25 mouse cellular contexts compared by ENCODE assay signal in the genomic region with DNA sequence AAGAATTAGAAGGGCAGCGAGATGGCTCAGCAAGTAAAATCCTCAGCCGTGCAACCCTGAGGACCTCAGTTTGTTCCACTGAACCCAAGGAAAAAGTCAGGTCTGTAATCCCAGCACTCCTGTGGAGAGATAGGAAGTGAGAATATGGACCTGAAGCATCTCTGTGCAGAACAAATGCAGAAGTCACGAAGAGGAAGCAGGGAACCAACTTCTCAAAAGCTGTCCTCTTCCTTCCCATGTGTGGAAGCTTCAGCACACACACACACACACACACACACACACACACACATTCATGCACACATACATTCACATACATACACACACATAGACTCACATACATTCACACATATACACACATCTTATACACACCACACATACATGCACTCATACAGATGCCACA. TPM values are rescaled to one million over a fixed set of nuclear protein-coding genes. Genes with fewer than 3 reads are reported as not detected.
DNase-seq lines count a peak whose midpoint lies in the region; ATAC-seq lines count a peak whose summit lies in the region.
"Had no signal": no experiment of that assay in that cellular context is flagged by ENCODE, and none has a peak within 500 bp of the region (broad histone marks: within the 10 kb centered on the region; RNA-seq: fewer than 3 reads in every experiment).

No protein-coding gene starts in this region.

- H3K36me3 ChIP-seq in heart, embryonic 10.5 days: no peaks in the 10 kb centered on the region
- H3K36me3 ChIP-seq: embryonic facial prominence, embryonic 10.5 days; embryonic facial prominence, embryonic 12.5 days; forebrain, embryonic 15.5 days had no signal

- 76% methylated on average over 3 of the region's 3 CpGs for WGBS in heart, embryonic 10.5 days

- H3K4me1 ChIP-seq in heart, embryonic 10.5 days: no peaks in the 10 kb centered on the region
- H3K4me1 ChIP-seq: embryonic facial prominence, embryonic 10.5 days; embryonic facial prominence, embryonic 12.5 days had no signal

- peak; percentile 58 for ATAC-seq in common myeloid progenitor, adult 5-6 weeks (replicated peaks; ENCODE audit: low read depth, poor library complexity, severe bottlenecking)
- ATAC-seq in megakaryocyte, adult 5-6 weeks (ENCODE audit: poor library complexity, severe bottlenecking): peak; percentile 76
- peak; percentile 61; the same call in 1 of the 2 replicates for ATAC-seq in monocyte, adult 5-6 weeks (replicated peaks; ENCODE audit: insufficient number of reproducible peaks, low FRiP score, low TSS enrichment, poor library complexity, severe bottlenecking)
- ATAC-seq: activated CD4-positive, CD25-positive, alpha-beta regulatory T cell, adult 4 months; CD4-positive, CD25-positive, alpha-beta regulatory T cell, adult 4 months; forebrain, embryonic 13.5 days; forebrain, embryonic 15.5 days; Patski had no signal

- H3K4me3 ChIP-seq in heart, embryonic 10.5 days: no peak overlapping the region
- H3K4me3 ChIP-seq: embryonic facial prominence, embryonic 10.5 days; embryonic facial prominence, embryonic 12.5 days; forebrain, embryonic 13.5 days; forebrain, embryonic 15.5 days had no signal

- peak; percentile 42 for DNase-seq in heart, adult 11 months
- no peak for DNase-seq in heart, embryonic 10.5 days (ENCODE audit: low spot score)
- no peak for DNase-seq in cerebellum, adult 8-10 months
- DNase-seq in frontal cortex, postnatal 36 days (ENCODE audit: low spot score in 2 of 2): no peak
- DNase-seq: adrenal gland, adult 8-10 months; adrenal gland, postnatal 14 days; adrenal gland, postnatal 36 days; B cell, adult 2 months; cerebellum, adult 11-12 months; cerebellum, adult 2 months; cerebellum, adult 9-11 months; cerebellum, postnatal 14 days; cerebellum, postnatal 36 days had no signal

- no peaks in the 10 kb centered on the region for H3K9me3 ChIP-seq in heart, embryonic 10.5 days
- H3K9me3 ChIP-seq: embryonic facial prominence, embryonic 10.5 days; embryonic facial prominence, embryonic 12.5 days; forebrain, embryonic 13.5 days; forebrain, embryonic 15.5 days; G1E had no signal

- H3K27ac ChIP-seq in heart, embryonic 10.5 days: no peak overlapping the region
- H3K27ac ChIP-seq: embryonic facial prominence, embryonic 10.5 days; embryonic facial prominence, embryonic 12.5 days; forebrain, embryonic 13.5 days; forebrain, embryonic 15.5 days had no signal

- H3K27me3 ChIP-seq in heart, embryonic 10.5 days (ENCODE audit: insufficient read depth, poor library complexity, severe bottlenecking): no peaks in the 10 kb centered on the region
- H3K27me3 ChIP-seq: CH12.LX; embryonic facial prominence, embryonic 12.5 days; forebrain, embryonic 13.5 days; forebrain, embryonic 15.5 days; Patski had no signal

RNA-seq across cellular contexts. Expression of a gene that starts 9.3 kb away (rescaled TPM):
- polyA plus RNA-seq in heart, embryonic 10.5 days (2016; fragmentation: Nextera tagmentation; extraction: Ambion mirVana): 8.1 and 10.5 TPM in 2 replicates
- 5.5 and 6.4 TPM in 2 replicates for total RNA-seq in common myeloid progenitor, adult 5-6 weeks (2017)
- 3.6 and 5.2 TPM in 2 replicates for total RNA-seq in megakaryocyte, adult 5-6 weeks (2015)
- 3.8 TPM in 2 replicates for total RNA-seq in megakaryocyte, adult 5-6 weeks (2017)
- total RNA-seq in monocyte, adult 5-6 weeks (2017): 6.0 to 7.1 TPM (median 7.1 TPM) in 3 replicates
